Mouse (Mus musculus) heart, postnatal 14 days (tissue): ENCODE measurements around the gene Rbp1. TPM values are rescaled to one million over a fixed set of nuclear protein-coding genes. Genes with fewer than 3 reads are reported as not detected.

Source experiments
- DNase-seq, 2 experiments: peaks; one replicate each; pipeline ENCODE4 v3.0.0; 2021 to 2022
- intact Hi-C: fragments of 180-260 bp; cut with DNase I; formaldehyde crosslinking; loops from one replicate; pipeline ENCODE4 v1.15.1; 2025
- total RNA-seq, 2 experiments: library from RNA; stranded (reverse); gene quantifications; 2 replicates each; pipeline ENCODE4 v1.2.3; 2021

Rbp1 gene
- total RNA-seq, 2 experiments from 2014 or later, result 7.6 to 8.2 TPM

DNA sequence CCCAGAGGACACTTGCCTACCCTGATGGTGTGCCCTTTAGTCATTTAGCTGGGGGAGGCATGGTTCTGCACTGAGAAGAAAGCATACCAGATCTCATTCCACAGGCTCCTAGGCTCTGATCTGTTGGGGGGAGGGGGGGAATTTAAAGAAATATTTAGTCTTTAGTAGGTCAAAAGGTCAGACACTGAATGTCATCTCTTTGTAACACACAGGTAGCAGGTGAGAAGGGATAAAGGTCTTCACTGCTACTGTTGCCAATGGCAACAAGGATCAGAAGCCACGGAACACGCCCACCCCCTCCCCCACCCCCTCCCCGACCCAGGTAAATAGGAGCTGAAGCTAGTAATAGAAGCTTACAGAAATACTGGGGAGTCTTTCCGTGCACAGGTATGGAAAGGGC lies 930 bp downstream of the Rbp1 start:
- DNase-seq, result no peak
- intact Hi-C loops, result no loop called here

DNA sequence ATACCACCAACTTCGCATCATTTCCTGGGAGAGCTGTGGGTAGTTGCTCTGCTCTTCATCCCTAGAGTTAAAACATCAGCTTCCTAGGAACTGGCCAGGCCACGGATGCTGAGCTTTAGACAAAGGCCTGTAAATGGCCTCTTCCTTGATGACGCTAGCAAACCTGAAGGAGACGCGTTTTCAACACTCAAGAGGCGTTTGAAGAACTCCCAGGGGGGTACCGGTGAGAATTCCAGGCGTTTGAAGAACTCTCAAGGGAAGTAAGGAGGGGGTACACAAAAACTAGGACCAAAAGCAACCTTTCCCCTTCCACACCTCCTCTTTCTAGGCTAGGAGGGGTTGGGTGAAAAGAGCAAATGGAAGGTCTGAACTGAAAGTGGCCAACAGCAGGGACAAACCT lies 1.5 kb downstream of the Rbp1 start:
- intact Hi-C loops, result no loop called here
- no peak for DNase-seq

DNA sequence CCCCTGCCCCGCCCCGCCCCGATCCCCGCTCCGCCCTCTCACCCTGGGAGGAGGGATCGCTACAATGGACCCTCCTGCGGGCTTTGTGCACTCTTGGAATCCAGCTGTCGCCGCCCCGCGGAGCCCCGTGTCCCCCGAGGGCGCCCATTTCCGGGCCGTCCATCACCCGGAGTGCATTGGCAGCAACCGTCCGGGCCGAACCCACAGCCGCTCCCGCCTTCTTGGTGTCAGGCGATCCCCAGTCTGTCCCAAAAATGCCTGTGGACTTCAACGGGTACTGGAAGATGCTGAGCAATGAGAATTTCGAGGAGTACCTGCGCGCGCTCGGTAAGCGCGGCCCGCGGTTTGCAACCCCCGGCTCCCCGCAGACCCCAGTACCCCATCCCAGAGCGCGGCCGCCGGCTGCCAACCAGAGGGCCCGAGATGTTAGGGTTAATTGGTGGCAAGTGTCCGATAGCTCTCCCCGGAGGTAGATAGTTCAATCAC lies 2.0 kb downstream of the Rbp1 start:
- intact Hi-C loops, result no loop called here
- peak; percentile 54 to 66 for DNase-seq

DNA sequence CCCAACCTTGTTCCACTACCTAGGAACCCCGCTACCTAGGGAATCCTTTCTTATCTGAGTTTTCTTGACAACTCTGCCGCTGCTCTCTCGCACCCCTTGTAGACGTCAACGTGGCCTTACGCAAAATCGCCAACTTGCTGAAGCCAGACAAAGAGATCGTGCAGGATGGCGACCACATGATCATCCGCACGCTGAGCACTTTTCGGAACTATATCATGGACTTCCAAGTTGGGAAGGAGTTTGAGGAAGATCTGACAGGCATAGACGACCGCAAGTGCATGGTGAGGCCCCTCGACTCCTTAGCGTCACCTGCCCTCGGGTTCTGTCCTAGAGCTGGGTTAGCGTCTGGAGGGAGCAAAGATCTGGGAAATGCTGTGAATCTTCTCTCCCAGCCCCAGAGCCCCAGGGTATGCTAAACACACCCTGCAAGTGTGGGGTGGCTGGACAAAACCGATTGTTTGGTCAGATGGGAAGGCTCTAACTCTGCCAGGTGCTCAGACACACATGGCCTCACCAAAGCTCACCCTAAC lies 2.7 kb downstream of the Rbp1 start:
- no peak for DNase-seq
- intact Hi-C loops, result no loop called here

DNA sequence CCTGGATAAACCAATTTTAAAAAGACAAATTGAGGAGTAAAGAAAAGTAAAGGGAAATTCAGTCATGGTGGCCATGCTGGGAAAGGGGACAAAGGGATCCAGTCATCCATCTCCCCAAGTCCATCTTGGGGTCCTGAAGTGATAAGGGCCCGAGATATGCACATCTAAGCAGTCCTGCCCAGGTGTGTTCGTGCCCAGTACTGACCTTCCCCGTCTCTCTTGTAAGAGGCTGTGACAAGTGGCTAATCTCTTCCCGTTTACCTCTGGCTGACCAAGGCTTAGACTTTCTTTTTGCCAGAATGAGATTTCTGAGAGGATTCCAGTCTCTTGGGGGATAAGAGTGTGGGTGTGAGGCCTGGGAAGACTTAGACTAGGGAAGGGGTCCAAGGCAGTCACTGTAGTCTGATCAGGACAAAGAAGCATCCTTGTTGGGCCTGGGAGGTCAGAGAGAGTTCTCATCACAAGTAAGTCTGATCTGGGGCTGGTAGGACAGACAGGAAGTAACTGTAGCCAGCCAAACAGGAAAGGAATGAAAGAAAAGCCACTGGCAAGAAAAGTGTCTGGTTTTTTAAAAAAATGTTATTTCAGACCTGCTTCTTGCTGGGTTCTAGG lies 5.3 kb downstream of the Rbp1 start:
- DNase-seq, result peak in 1 of 2 experiments; percentile 20
- intact Hi-C loops, result no loop called here

DNA sequence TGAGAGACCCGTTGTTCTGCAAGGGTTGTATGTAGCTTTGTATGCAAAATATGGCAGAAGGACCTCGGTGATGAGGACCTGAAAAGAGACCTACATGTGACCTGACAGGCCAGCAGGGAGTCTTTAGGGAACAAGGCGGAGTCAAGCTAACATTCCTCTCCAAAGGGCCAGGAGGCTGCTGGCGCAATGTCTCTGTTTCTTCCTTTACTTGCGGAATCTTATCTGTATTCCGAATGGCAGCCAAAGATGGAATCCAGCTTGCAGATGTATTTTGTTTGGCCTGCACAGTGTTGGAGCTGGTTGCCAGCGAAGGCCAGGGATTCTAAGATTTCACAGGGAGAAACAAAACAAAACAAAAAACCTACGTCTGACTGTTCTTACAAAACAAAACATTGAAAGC lies 6.0 kb downstream of the Rbp1 start:
- intact Hi-C loops, result no loop called here
- peak; percentile 59 to 70 for DNase-seq

DNA sequence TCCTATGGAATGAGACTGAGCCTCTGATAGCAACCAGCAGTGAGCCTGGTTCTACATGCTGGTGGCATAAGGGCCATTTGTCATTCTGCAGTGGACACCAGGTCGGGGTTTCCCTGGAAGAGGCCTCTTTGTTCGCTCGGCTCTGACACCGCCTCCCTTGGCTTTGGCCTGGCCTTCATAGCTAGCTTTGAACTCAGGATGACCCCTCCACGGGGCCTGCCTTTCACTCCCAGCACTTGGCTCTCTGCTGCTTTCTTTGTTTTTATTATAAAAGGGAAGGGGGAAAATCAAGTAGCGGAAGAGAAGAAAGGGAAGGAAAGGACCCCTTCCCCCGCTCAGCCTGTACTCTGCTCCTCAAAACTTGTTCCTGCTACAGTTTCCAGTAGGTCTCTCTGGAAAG lies 7.0 kb downstream of the Rbp1 start:
- intact Hi-C loops, result no loop called here
- DNase-seq, result peak; percentile 33 to 53

DNA sequence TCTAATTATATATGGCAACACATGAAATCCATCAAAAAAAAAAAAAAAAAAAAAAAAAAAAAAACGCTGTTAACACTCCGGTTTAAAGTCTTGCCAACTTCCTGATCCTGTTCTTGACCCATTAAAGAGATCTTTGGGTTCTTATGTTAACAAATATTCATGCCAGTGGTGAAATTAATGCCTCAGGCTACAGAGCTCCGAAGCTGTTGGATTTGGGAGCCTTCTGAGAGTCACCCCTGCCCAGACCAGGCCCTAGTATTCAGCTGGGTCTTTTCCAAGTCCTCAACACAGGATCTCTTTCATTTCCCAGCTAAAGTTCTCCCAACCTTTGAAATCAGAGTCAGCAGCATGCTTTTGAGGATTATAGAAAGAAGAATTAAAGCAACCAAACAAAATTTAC lies 7.8 kb downstream of the Rbp1 start:
- intact Hi-C loops, result no loop called here
- DNase-seq, result no peak

DNA sequence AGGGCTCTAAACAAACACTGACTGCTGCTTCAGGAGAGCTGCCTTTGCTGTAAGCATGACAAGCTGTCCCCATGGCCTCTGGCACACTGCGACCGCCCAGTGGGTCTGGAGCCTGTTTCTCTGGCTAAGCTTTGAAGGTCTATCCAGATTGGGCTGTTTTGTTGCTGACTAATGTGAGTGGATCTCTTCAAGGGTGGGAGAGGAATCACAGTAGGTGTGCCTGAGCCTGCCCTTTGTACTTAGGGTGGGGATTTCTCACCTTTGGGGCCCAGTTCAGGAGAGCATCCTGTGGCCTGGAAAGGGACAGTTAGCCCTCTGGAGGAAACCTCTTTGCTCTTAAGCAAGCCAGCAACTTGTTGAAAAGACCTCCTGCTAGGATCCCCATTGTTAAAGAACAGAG lies 10.3 kb downstream of the Rbp1 start:
- no peak for DNase-seq
- intact Hi-C loops, result no loop called here

DNA sequence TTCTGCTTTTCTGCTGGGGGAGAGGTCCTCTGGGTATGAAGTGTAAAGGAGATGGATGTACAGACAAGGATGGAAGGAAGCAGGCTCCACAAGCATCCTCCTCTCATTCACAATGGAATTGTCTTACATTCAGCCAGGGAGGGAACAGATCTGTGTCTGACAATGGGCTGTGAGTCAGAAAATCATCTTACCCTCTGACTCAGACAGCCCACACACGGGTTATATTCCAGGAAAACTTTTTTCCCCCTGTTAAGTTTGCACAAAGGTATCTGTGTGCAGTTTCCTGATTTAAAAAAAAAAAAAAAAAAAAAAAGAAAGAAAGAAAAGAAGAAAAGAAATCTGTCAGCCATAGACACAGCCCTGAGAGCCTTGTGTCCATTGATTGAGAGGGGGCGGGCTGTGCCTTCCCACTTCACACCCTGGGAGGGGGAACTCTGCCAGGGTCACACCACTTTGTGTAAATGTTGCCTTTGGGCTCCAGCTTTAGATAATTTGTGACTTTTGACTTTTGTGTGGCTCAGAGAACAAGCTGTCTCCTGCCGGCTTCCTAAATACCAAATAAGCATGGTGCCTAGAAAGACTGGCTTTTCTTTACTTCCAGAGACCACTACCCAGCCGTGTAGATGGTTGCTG lies 11.3 kb downstream of the Rbp1 start:
- intact Hi-C loops, result no loop called here
- DNase-seq, result no peak

DNA sequence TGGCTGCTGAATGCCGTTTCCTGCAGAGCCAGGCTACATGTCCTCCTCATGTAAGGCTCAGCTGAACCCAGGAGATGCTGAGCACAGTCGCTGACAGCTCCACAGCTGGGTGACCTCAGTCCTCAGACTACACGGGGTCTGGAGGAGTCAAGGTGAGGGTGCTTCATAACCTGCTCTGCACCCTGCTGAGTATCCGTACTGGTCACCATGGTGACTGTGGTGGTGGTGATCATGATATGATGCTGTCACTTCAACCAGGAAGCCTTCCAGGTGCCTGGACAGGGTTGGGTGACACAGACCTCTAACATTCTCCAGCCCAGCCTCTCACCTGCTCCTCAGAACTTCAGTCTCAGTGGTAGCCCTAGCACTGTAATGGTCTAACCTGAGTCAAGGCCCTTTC lies 15.1 kb downstream of the Rbp1 start:
- DNase-seq, result no peak
- intact Hi-C loops, result no loop called here

DNA sequence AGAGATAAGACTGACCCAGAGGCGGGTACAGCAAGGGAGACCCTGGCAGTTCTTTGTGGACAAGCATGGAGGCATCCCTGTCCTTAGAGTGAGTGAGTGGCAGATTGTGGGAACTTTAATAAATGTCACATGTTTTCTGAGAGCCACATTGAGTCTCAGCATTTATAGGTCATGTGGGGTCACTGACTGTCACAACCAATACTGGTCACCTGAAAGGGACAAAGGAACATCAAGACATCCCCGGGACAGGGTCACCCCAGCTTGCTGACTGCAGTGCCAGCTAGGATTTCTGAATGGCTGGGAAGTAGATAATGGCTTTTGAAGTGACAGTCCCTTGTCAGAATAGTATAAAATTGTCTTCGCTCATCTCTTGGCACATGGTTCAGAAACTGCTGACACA lies 16.3 kb downstream of the Rbp1 start:
- DNase-seq, result no peak
- intact Hi-C loops, result no loop called here

DNA sequence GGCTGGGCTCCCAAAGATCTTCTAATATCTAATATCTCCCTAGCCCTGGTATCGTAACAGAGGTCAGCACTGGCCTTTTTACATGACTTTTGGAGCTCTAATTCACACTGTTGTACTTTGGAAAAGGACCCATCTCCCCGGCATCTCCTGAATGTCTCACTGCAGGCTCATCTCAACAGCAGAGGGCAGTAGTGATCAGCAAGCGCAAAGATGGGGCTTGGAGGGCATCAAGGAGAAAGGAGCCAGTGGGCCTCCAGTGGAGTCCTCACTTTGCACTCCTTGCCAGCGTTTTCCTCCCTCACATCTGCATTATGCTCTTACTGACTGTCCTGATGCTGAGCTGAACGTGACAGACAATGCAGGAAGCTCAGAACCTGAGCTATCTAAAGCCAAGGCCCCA lies 19.9 kb downstream of the Rbp1 start:
- DNase-seq, result peak; percentile 48 to 64
- intact Hi-C loops, result loop anchor here (1.0 to 5.0 kb wide), 2 partner anchors 55 to 96 kb away; no protein-coding TSS in a partner anchor

DNA sequence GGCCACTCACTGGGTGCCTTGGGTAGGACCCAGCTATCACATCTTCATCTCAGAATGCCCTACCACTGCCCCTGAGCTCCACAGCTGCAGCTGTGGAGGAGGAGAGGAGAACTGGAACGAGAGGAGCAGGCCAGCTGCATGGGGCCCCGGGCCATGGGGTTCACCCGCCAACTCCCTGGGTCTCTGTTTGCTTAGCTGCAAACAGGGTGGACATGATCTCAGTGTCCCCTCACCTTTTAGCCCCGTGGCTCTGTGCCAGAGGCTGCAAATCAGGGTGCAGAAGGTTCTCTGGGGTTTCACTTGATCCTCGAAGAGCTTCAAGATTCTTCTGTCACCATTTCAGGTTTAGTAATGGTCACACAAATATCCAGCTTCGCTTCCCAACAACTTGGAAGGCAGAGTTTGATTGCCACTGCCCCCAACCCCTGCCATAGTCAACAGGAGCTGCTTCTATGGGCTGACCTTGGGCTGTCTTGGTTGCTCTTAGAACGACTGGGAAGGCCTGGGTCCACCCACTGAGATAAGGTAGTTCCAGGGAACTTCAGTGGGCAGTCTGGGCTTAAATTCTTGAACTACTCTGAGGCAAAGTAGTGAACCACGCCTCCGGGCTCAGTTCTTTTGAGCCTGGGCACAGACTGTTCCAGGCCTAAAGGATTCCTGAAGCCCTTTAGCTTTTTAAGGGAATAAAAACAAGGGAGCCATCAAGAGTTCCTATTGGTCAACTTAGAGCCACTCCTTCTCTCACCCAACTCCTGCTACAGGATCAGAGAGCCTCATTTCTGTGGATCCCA lies 22.8 kb downstream of the Rbp1 start:
- intact Hi-C loops, result no loop called here
- DNase-seq, result no peak

DNA sequence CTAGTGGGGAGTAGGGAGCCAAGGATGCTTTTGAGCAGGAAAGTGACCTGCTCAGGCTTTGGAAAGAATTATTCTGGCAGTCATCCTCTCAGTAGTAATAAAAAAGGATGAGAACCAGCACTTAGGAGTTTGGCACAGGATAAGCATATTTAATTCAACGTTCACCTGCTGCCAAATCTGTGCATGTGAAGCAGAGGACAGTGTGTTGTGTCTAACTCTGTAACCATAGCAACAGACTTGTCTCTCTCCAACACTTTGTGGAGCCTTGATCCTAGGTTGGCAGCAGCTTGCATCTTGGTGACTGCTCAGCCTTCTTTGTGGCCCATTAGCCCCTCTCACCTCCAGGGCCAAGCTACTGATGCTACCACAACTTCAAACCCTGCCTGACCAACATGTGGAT lies 28.2 kb downstream of the Rbp1 start:
- intact Hi-C loops, result no loop called here
- DNase-seq, result no peak

DNA sequence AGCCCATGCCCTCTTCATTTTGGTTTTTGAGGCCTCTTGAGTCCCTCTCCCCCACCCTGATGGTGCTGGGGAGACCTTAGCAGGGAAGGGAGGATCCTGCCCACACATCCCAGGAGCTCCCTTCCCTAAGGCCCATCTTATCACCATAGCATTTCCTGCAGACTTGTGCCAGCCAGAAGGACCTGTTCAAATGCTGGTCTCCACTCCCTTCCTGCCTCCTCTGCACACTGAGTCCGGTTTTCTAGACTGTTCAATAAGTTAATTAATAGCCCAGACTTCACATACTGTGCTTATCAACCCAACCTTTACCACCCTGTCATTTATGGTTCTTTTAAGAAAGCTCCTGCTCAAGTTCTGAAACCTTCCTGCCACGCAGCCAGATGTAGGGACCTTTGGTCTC lies 43.9 kb downstream of the Rbp1 start:
- intact Hi-C loops, result no loop called here
- DNase-seq, result no peak

DNA sequence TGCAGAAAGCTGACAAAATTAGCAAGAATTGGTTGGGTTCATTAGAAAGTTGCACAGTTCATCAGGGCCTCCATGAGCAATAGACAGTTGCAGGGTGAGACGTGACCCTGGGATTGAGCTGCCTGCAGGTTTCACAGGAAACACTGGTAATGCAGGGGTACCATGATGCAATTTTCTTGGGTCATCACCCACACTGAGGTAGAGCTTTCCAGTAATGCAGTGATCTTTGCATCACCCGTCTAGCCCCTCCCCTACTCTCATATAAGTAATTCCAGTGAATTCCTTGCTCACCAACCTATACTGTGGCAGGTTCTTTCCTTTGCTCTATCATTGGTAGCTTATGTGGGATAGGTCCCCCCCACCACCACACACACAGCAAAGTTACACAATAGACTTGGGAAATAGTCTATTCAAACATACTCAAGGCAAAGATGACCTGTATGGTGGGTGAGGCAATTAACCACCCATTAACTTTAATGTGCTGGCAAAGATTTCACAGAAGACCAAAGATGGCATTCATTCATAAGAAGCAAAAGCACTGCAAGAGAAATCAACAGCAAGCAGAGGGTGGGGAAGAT lies 57.5 kb downstream of the Rbp1 start:
- DNase-seq, result no peak

DNA sequence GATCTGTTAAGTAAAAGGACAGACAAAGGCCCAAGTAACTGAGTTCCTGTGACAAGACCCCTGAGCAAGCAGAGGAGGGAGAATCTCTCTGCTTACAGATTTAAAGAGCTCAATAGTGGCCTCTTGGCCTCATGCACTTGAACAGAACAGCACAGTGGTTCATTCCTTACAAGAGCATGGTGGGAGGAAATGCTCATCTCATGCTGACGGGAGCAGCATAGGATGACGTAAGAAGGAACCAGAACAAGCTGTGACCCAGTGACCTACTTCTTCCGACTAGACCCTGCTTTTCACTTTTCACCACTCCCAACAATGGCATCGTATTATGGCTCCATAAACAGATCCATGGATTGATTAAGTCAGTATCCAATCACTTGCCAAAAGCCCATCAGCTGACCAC lies 59.5 kb downstream of the Rbp1 start:
- intact Hi-C loops, result no loop called here

More for the DNA sequence above, 57.5 kb downstream of the Rbp1 start:
- intact Hi-C loops, result no loop called here

DNA sequence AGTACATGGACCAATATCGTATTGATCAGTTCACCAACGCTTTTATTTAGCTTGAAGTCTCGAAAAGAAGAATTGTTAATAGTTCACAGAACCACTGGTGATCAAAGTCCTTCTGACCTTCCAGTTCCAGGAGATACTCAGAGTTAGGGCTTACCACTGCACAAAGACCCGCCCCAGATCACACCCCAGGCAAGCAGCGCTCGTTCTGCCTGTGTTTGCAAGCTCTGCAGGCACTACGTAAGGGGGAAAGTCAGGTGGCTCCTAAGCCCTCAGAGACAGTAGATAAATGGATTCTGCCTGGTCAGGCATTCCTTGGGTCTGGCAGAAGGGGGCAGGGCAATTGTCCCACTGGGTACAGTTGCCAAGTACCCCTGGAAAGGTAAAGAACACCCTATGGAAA lies 62.3 kb downstream of the Rbp1 start:
- intact Hi-C loops, result no loop called here
- no peak for DNase-seq

More for the DNA sequence above, 59.5 kb downstream of the Rbp1 start:
- no peak for DNase-seq

DNA sequence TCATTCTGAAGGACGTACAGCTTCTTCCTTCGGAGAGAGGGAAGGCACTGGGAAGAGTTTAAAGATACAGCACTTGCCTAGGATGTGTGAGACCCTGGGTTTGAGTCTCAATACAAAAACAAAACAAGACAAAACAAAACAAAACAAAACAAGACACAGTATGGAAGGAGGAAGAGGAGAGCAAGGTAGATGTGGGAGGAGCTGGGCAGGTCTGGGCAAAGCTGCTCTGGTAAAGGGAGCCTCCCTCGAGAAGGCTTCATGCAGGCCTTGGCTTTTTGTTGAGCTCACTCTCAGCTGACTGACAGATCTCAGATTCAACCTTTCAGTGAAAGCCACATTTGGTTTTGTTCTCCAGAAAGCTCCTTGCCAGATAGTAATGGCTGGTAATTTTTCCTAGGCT lies 63.1 kb downstream of the Rbp1 start, which contains the start of gene Rbp2:
TSS of gene Rbp2 (plus strand) at position 301 of the 400 bp plus-strand sequence.
- intact Hi-C loops, result no loop called here
- DNase-seq, result no peak

DNA sequence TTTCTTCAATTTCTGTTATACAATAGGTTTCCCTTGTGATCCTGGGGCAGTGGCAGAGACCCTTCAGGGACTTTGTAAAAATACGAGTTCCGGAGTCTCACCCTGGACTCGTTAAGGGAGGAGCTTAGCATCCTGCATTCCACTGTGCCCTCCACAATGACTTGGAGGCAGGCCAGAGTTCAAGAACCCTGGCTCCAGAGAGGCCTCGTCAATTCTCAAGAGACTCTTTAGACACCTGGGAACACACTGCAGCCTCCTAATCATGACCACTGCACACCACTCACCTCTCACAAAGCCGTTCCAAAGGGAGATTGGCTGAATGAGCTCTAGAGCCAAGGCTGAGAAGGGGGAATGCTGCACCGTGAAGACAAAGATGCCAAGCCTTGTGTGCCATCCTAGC lies 64.5 kb downstream of the Rbp1 start:
- peak in 1 of 2 experiments; percentile 8 for DNase-seq
- intact Hi-C loops, result no loop called here
